Mouse (Mus musculus): ENCODE results near the gene Cbx8. TPM values are rescaled to one million over a fixed set of nuclear protein-coding genes. Genes with fewer than 3 reads are reported as not detected.
A peak's percentile ranks its signal among the peaks of the same experiment; 100 is the strongest.

Cbx8 gene
- total and polyA plus RNA-seq, 2 experiments from 2014 or later = 5.3 to 21.9 TPM

- ATAC-seq = peak; percentile 98
- peak within 1 kb of the TSS; percentile 84 for H3K9ac ChIP-seq
- no peaks in the 10 kb centered on the region for H3K9me3 ChIP-seq (ENCODE audit: low read length)
- peak within 1 kb of the TSS; percentile 77 for H3K4me2 ChIP-seq (ENCODE audit: low read depth)
- WGBS = under 1% methylated on average over 84 of the region's 99 CpGs
- H3K36me3 ChIP-seq (ENCODE audit: insufficient read depth) = peaks cover 19% of the 10 kb centered on the region
- TF ChIP-seq CTCF (IDR thresholded peaks at IDR 0.05; ENCODE audit: low read depth) = no peak
- H3K4me3 ChIP-seq (ENCODE audit: low read depth, low read length) = peak within 1 kb of the TSS; percentile 91
- peak within 1 kb of the TSS; percentile 76 for H3K27ac ChIP-seq (ENCODE audit: low read depth, low read length)
- peak; percentile 93 for DNase-seq
- H3K4me1 ChIP-seq (ENCODE audit: insufficient read depth) = peaks cover 29% of the 10 kb centered on the region
- H3K27me3 ChIP-seq (ENCODE audit: insufficient read depth, low read length) = peaks cover 4% of the 10 kb centered on the region; the same call in 1 of the 2 replicates
Observed at GRCm38 (mm10) chr11:119022895-119023615, 17.7 kb downstream of the Cbx8 start, which contains the start of gene Cbx2. Gene Cbx2, plus strand, starts transcription at chr11:119022962.

GRCm38 (mm10) chr11:119022068-119022894 is 18.5 kb downstream of the Cbx8 start:
- Histone ChIP-seq H3K36me3 (ENCODE audit: insufficient read depth) (peaks cover 11% of the 10 kb centered on the region), H3K9me3 (ENCODE audit: low read length) (no peaks in the 10 kb centered on the region), H3K4me1 (ENCODE audit: insufficient read depth) (peaks cover 29% of the 10 kb centered on the region), H3K4me2 (ENCODE audit: low read depth) (peak overlapping the region; percentile 77), H3K27me3 (ENCODE audit: insufficient read depth, low read length) (peaks cover 4% of the 10 kb centered on the region; the same call in 1 of the 2 replicates), H3K9ac (peak overlapping the region; percentile 84), H3K4me3 (ENCODE audit: low read depth, low read length) (peak overlapping the region; percentile 91), H3K27ac (ENCODE audit: low read depth, low read length) (peak overlapping the region; percentile 71; the same call in 1 of the 2 replicates)
- ATAC-seq (no peak), DNase-seq (no peak)
- TF ChIP-seq CTCF (IDR thresholded peaks at IDR 0.05; ENCODE audit: low read depth) = peak; percentile 72
- 3% methylated on average over 42 of the region's 42 CpGs for WGBS

- WGBS = 76% methylated on average over 7 of the region's 7 CpGs
- Histone ChIP-seq H3K27me3 (ENCODE audit: insufficient read depth, low read length) (peaks cover 4% of the 10 kb centered on the region; the same call in 1 of the 2 replicates), H3K4me2 (ENCODE audit: low read depth) (no peak overlapping the region), H3K27ac (ENCODE audit: low read depth, low read length) (no peak overlapping the region), H3K9ac (no peak overlapping the region), H3K36me3 (ENCODE audit: insufficient read depth) (peaks cover under 1% of the 10 kb centered on the region; the same call in 1 of the 2 replicates), H3K4me1 (ENCODE audit: insufficient read depth) (peaks cover 27% of the 10 kb centered on the region), H3K9me3 (ENCODE audit: low read length) (no peaks in the 10 kb centered on the region), H3K4me3 (ENCODE audit: low read depth, low read length) (no peak overlapping the region)
- no peak for TF ChIP-seq CTCF (IDR thresholded peaks at IDR 0.05; ENCODE audit: low read depth)
- ATAC-seq (no peak), DNase-seq (no peak)
Observed at GRCm38 (mm10) chr11:119021180-119021579, 19.6 kb downstream of the Cbx8 start.

GRCm38 (mm10) chr11:119017506-119017905 is 23.3 kb downstream of the Cbx8 start:
- Histone ChIP-seq H3K27me3 (ENCODE audit: insufficient read depth, low read length) (peaks cover 4% of the 10 kb centered on the region; the same call in 1 of the 2 replicates), H3K27ac (ENCODE audit: low read depth, low read length) (no peak overlapping the region), H3K4me1 (ENCODE audit: insufficient read depth) (peaks cover 3% of the 10 kb centered on the region; the same call in 1 of the 2 replicates), H3K9me3 (ENCODE audit: low read length) (no peaks in the 10 kb centered on the region), H3K36me3 (ENCODE audit: insufficient read depth) (no peaks in the 10 kb centered on the region), H3K4me3 (ENCODE audit: low read depth, low read length) (no peak overlapping the region), H3K4me2 (ENCODE audit: low read depth) (no peak overlapping the region), H3K9ac (no peak overlapping the region)
- no peak for TF ChIP-seq CTCF (IDR thresholded peaks at IDR 0.05; ENCODE audit: low read depth)
- WGBS = 64% methylated on average over 7 of the region's 7 CpGs
- DNase-seq (no peak), ATAC-seq (no peak)

- Histone ChIP-seq H3K9me3 (ENCODE audit: low read length) (no peaks in the 10 kb centered on the region), H3K27me3 (ENCODE audit: insufficient read depth, low read length) (no peaks in the 10 kb centered on the region), H3K36me3 (ENCODE audit: insufficient read depth) (no peaks in the 10 kb centered on the region), H3K4me3 (ENCODE audit: low read depth, low read length) (no peak overlapping the region), H3K4me1 (ENCODE audit: insufficient read depth) (no peaks in the 10 kb centered on the region), H3K9ac (no peak overlapping the region), H3K27ac (ENCODE audit: low read depth, low read length) (no peak overlapping the region), H3K4me2 (ENCODE audit: low read depth) (no peak overlapping the region)
- TF ChIP-seq CTCF (IDR thresholded peaks at IDR 0.05; ENCODE audit: low read depth) = no peak
- no peak for ATAC-seq
- no peak for DNase-seq
- WGBS = 79% methylated on average over 7 of the region's 7 CpGs
Observed at GRCm38 (mm10) chr11:119014455-119014854, 26.3 kb downstream of the Cbx8 start.

- 23% methylated on average over 21 of the region's 21 CpGs for WGBS
- Histone ChIP-seq H3K4me3 (ENCODE audit: low read depth, low read length) (no peak overlapping the region), H3K4me2 (ENCODE audit: low read depth) (peak overlapping the region; percentile 24), H3K9me3 (ENCODE audit: low read length) (no peaks in the 10 kb centered on the region), H3K27me3 (ENCODE audit: insufficient read depth, low read length) (no peaks in the 10 kb centered on the region), H3K9ac (no peak overlapping the region), H3K27ac (ENCODE audit: low read depth, low read length) (no peak overlapping the region), H3K4me1 (ENCODE audit: insufficient read depth) (no peaks in the 10 kb centered on the region), H3K36me3 (ENCODE audit: insufficient read depth) (no peaks in the 10 kb centered on the region)
- no peak for TF ChIP-seq CTCF (IDR thresholded peaks at IDR 0.05; ENCODE audit: low read depth)
- ATAC-seq (peak; percentile 43; the same call in 1 of the 2 replicates), DNase-seq (peak; percentile 20)
Observed at GRCm38 (mm10) chr11:119007461-119008456, 33.0 kb downstream of the Cbx8 start.

All from forebrain, postnatal 0 days (tissue).